Mouse (Mus musculus) testis, adult 2 months (tissue): ENCODE results near the gene Ncor2. TPM values are rescaled to one million over a fixed set of nuclear protein-coding genes. Genes with fewer than 3 reads are reported as not detected.

Source experiments
- H3K27ac ChIP-seq: fragments of 200-500 bp; 2 replicates; pipeline ENCODE4 v1.5.1; 2012; ENCODE audit warnings: low read depth, low read length; ENCODE audit not compliant: control insufficient read depth, insufficient read depth
- H3K27me3 ChIP-seq: fragments of 200-500 bp; 2 replicates; pipeline ENCODE4 v1.6.1; 2012; ENCODE audit warnings: mild to moderate bottlenecking, low read length, moderate library complexity; ENCODE audit not compliant: control insufficient read depth, insufficient read depth
- H3K36me3 ChIP-seq: fragments of 200-500 bp; 2 replicates; pipeline ENCODE4 v1.6.1; 2012; ENCODE audit warnings: mild to moderate bottlenecking, low read length; ENCODE audit not compliant: control insufficient read depth, insufficient read depth
- H3K4me1 ChIP-seq: fragments of 200-500 bp; 2 replicates; pipeline ENCODE4 v1.6.1; 2012; ENCODE audit warnings: low read length; ENCODE audit not compliant: control insufficient read depth, insufficient read depth
- H3K4me3 ChIP-seq: fragments of 200-500 bp; 2 replicates; pipeline ENCODE4 v1.5.1; 2012; ENCODE audit warnings: low read depth, mild to moderate bottlenecking, low read length, moderate library complexity, mixed read lengths; ENCODE audit not compliant: control insufficient read depth
- CTCF ChIP-seq: fragments of 200-500 bp; IDR thresholded peaks from 2 replicates; pipeline ENCODE4 v1.5.1; 2012; ENCODE audit warnings: low read depth, mild to moderate bottlenecking, inconsistent platforms, low read length, moderate library complexity; ENCODE audit not compliant: control insufficient read depth, insufficient read depth, insufficient replicate concordance
- POLR2A ChIP-seq: fragments of 200-500 bp; IDR thresholded peaks from 2 replicates; pipeline ENCODE4 v1.6.1; 2012; ENCODE audit warnings: low read depth, mild to moderate bottlenecking, inconsistent platforms, low read length, moderate library complexity; ENCODE audit not compliant: control insufficient read depth
- polyA plus RNA-seq: library from polyadenylated mRNA; depleted of rRNA; stranded (reverse); fragments of >200 nt; gene quantifications from 2 replicates; pipeline ENCODE4 v1.2.3, GENCODE M21; 2012

The Ncor2 gene
- polyA plus RNA-seq, 1 experiment: 28.0 TPM

- Histone ChIP-seq H3K36me3 (no peaks in the 10 kb centered on the region), H3K27ac (no peak overlapping the region), H3K27me3 (no peaks in the 10 kb centered on the region), H3K4me1 (no peaks in the 10 kb centered on the region; the same call in 1 of the 2 replicates), H3K4me3 (no peak overlapping the region)
- no peak for TF ChIP-seq CTCF
- no peak for TF ChIP-seq POLR2A
These were observed 68.3 kb downstream of the Ncor2 start for GRCm38 (mm10) chr5:125110722-125111121.

- H3K27ac ChIP-seq: no peak overlapping the region
- H3K4me1 ChIP-seq: no peaks in the 10 kb centered on the region; the same call in 1 of the 2 replicates
- no peak overlapping the region for H3K4me3 ChIP-seq
- H3K27me3 ChIP-seq: no peaks in the 10 kb centered on the region
- no peak for TF ChIP-seq POLR2A
- no peak for TF ChIP-seq CTCF
- no peaks in the 10 kb centered on the region for H3K36me3 ChIP-seq
These were observed 68.8 kb downstream of the Ncor2 start for GRCm38 (mm10) chr5:125110196-125110595.

DNA sequence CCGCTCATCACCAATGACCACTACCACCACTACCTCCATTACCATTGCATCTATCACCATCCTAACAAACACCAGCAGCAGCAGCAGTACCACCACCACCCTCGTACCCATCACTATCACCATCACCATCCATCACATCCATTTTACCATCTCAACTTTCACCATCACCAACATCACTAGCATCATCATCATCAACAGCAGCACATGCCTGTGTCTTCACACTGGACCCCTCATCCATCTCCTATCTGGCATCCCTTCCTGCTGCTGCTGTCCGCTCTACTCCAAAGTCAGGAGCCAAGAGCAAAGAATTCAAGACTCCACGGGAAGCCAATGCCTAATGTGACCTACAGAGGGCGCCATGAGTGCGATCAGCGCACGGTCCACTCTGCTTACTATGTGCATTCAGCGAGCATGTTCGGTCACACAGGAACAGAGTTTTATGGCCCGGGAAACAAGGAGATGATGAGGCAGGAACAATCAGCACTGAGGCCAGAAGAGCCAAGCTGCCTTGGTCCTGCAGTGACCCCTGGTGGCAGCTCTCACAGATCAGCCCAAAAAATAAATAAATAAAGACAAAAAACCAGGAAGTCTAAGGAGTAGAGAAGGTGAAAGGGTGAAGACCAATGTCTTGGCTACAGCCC lies 71.9 kb downstream of the Ncor2 start:
- TF ChIP-seq CTCF (peak; percentile 82; the same call in 1 of the 2 replicates), POLR2A (no peak)
- no peaks in the 10 kb centered on the region for H3K36me3 ChIP-seq
- H3K4me1 ChIP-seq: no peaks in the 10 kb centered on the region
- H3K27me3 ChIP-seq: no peaks in the 10 kb centered on the region
- H3K4me3 ChIP-seq: no peak overlapping the region
- H3K27ac ChIP-seq: no peak overlapping the region

- H3K4me3 ChIP-seq: no peak overlapping the region
- H3K27ac ChIP-seq: no peak overlapping the region
- H3K4me1 ChIP-seq: no peaks in the 10 kb centered on the region
- H3K27me3 ChIP-seq: no peaks in the 10 kb centered on the region
- no peaks in the 10 kb centered on the region for H3K36me3 ChIP-seq
- TF ChIP-seq CTCF: no peak
- TF ChIP-seq POLR2A: no peak
These were observed 72.8 kb downstream of the Ncor2 start for GRCm38 (mm10) chr5:125106191-125106590.

DNA sequence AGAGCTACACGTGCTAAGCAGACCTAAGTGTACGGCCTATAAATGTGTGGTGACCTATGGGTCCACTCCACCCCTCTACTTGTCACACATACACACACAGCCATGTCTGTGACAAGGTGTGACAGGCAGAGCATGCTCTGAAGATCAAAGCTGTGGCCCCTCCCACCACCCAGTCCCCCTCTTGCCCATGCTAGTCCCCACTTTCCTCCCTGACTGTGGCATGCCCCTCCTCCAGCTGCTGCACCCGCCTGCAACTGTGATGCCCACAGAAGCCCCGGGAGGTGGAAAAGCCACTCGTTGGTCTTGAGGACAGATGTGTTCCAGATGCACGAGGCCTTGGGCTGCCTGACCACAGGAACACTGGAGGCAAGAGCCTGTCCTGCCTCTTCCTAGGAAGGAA lies 74.2 kb downstream of the Ncor2 start:
- no peaks in the 10 kb centered on the region for H3K4me1 ChIP-seq
- TF ChIP-seq CTCF: no peak
- no peak for TF ChIP-seq POLR2A
- H3K27me3 ChIP-seq: no peaks in the 10 kb centered on the region
- H3K27ac ChIP-seq: no peak overlapping the region
- no peaks in the 10 kb centered on the region for H3K36me3 ChIP-seq
- H3K4me3 ChIP-seq: no peak overlapping the region

GRCm38 (mm10) chr5:125103396-125103795 lies 75.6 kb downstream of the Ncor2 start:
- H3K27me3 ChIP-seq: no peaks in the 10 kb centered on the region
- TF ChIP-seq POLR2A: no peak
- TF ChIP-seq CTCF: no peak
- H3K27ac ChIP-seq: no peak overlapping the region
- H3K4me3 ChIP-seq: no peak overlapping the region
- no peaks in the 10 kb centered on the region for H3K36me3 ChIP-seq
- no peaks in the 10 kb centered on the region for H3K4me1 ChIP-seq

DNA sequence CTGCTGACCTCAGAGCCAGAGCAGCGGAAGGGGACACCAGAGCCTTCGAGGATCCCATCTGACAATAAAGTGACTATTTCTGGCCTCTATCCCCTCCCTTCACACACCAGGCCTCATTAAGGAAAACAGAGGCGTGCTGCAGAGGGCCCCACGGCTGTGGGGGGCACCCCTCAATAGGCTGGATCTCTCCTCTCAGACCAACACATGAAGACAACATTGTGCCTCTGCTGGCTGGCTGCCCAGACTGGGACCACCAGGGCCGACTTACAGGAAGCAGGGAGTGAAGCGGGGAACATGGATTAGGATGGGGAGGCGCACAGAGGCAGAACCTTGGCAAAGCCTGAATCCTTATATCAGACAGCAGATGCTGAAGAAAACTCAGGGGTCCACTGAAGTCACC lies 76.1 kb downstream of the Ncor2 start:
- no peaks in the 10 kb centered on the region for H3K36me3 ChIP-seq
- no peak overlapping the region for H3K4me3 ChIP-seq
- TF ChIP-seq CTCF (no peak), POLR2A (no peak)
- no peak overlapping the region for H3K27ac ChIP-seq
- no peaks in the 10 kb centered on the region for H3K4me1 ChIP-seq
- no peaks in the 10 kb centered on the region for H3K27me3 ChIP-seq
